Mouse (Mus musculus): ENCODE measurements around the gene Krtap10-4. TPM values are rescaled to one million over a fixed set of nuclear protein-coding genes. Genes with fewer than 3 reads are reported as not detected.

Krtap10-4 gene
- polyA plus RNA-seq, 1 experiment from 2014 or later, result not detected

Other genes with a start within 250 kb of the Krtap10-4 start
- 210 and 244 TPM in 2 replicates for gene Pttg1ip, start 245.4 kb downstream of the Krtap10-4 start, polyA plus RNA-seq (2015; fragmentation: Nextera tagmentation; extraction: Ambion mirVana)
- 324 and 327 TPM in 2 replicates for gene Sumo3, start 221.0 kb downstream of the Krtap10-4 start, polyA plus RNA-seq (2015; fragmentation: Nextera tagmentation; extraction: Ambion mirVana)
- gene Gm49325, start 220.9 kb downstream of the Krtap10-4 start, polyA plus RNA-seq (2015; fragmentation: Nextera tagmentation; extraction: Ambion mirVana), result 4.4 and 10.1 TPM in 2 replicates
- gene Ube2g2, start 204.8 kb downstream of the Krtap10-4 start, polyA plus RNA-seq (2015; fragmentation: Nextera tagmentation; extraction: Ambion mirVana), result 78.0 and 82.4 TPM in 2 replicates
- gene Tspear, start 140.5 kb downstream of the Krtap10-4 start, polyA plus RNA-seq (2015; fragmentation: Nextera tagmentation; extraction: Ambion mirVana), result 0.96 and 1.5 TPM in 2 replicates
- gene Gm19402, start 136.3 kb downstream of the Krtap10-4 start, polyA plus RNA-seq (2015; fragmentation: Nextera tagmentation; extraction: Ambion mirVana), result not detected in 2 replicates
- gene Gm9508, start 129.9 kb downstream of the Krtap10-4 start, polyA plus RNA-seq (2015; fragmentation: Nextera tagmentation; extraction: Ambion mirVana), result not detected in 2 replicates
- not detected in 2 replicates for gene Gm10272, start 120.5 kb downstream of the Krtap10-4 start, polyA plus RNA-seq (2015; fragmentation: Nextera tagmentation; extraction: Ambion mirVana)
- gene Gm10024, start 115.6 kb downstream of the Krtap10-4 start, polyA plus RNA-seq (2015; fragmentation: Nextera tagmentation; extraction: Ambion mirVana), result 0.27 TPM in 1 of 2 replicates, not detected in the other
- not detected in 2 replicates for gene Gm10142, start 111.3 kb downstream of the Krtap10-4 start, polyA plus RNA-seq (2015; fragmentation: Nextera tagmentation; extraction: Ambion mirVana)
- gene Krtap12-1, start 106.5 kb downstream of the Krtap10-4 start, polyA plus RNA-seq (2015; fragmentation: Nextera tagmentation; extraction: Ambion mirVana), result not detected in 2 replicates
- gene Gm10100, start 100.6 kb downstream of the Krtap10-4 start, polyA plus RNA-seq (2015; fragmentation: Nextera tagmentation; extraction: Ambion mirVana), result not detected in 2 replicates
- gene Gm18596, start 84.5 kb downstream of the Krtap10-4 start, polyA plus RNA-seq (2015; fragmentation: Nextera tagmentation; extraction: Ambion mirVana), result not detected in 2 replicates
- not detected in 2 replicates for gene Gm9736, start 75.7 kb downstream of the Krtap10-4 start, polyA plus RNA-seq (2015; fragmentation: Nextera tagmentation; extraction: Ambion mirVana)
- gene Gm3233, start 67.4 kb downstream of the Krtap10-4 start, polyA plus RNA-seq (2015; fragmentation: Nextera tagmentation; extraction: Ambion mirVana), result not detected in 2 replicates
- gene Gm3238, start 55.8 kb downstream of the Krtap10-4 start, polyA plus RNA-seq (2015; fragmentation: Nextera tagmentation; extraction: Ambion mirVana), result not detected in 2 replicates
- not detected in 2 replicates for gene Gm7138, start 50.2 kb downstream of the Krtap10-4 start, polyA plus RNA-seq (2015; fragmentation: Nextera tagmentation; extraction: Ambion mirVana)
- gene Gm3250, start 44.6 kb downstream of the Krtap10-4 start, polyA plus RNA-seq (2015; fragmentation: Nextera tagmentation; extraction: Ambion mirVana), result not detected in 2 replicates
- gene Gm7137, start 38.9 kb downstream of the Krtap10-4 start, polyA plus RNA-seq (2015; fragmentation: Nextera tagmentation; extraction: Ambion mirVana), result not detected in 2 replicates
- not detected in 2 replicates for gene Gm9639, start 32.0 kb downstream of the Krtap10-4 start, polyA plus RNA-seq (2015; fragmentation: Nextera tagmentation; extraction: Ambion mirVana)
- not detected in 2 replicates for gene Gm19668, start 28.0 kb downstream of the Krtap10-4 start, polyA plus RNA-seq (2015; fragmentation: Nextera tagmentation; extraction: Ambion mirVana)
- not detected in 2 replicates for gene Gm9507, start 15.3 kb downstream of the Krtap10-4 start, polyA plus RNA-seq (2015; fragmentation: Nextera tagmentation; extraction: Ambion mirVana)
- not detected in 2 replicates for gene Gm2696, start 12.4 kb downstream of the Krtap10-4 start, polyA plus RNA-seq (2015; fragmentation: Nextera tagmentation; extraction: Ambion mirVana)
- gene Krtap10-10, start 8.9 kb upstream of the Krtap10-4 start, polyA plus RNA-seq (2015; fragmentation: Nextera tagmentation; extraction: Ambion mirVana), result not detected in 2 replicates
- gene Gm36176, start 19.7 kb upstream of the Krtap10-4 start, polyA plus RNA-seq (2015; fragmentation: Nextera tagmentation; extraction: Ambion mirVana), result not detected in 2 replicates
- gene Gm10318, start 25.8 kb upstream of the Krtap10-4 start, polyA plus RNA-seq (2015; fragmentation: Nextera tagmentation; extraction: Ambion mirVana), result not detected in 2 replicates
- not detected in 2 replicates for gene Gm3285, start 34.9 kb upstream of the Krtap10-4 start, polyA plus RNA-seq (2015; fragmentation: Nextera tagmentation; extraction: Ambion mirVana)
- 5.8 and 6.7 TPM in 2 replicates for gene Lrrc3, start 75.4 kb upstream of the Krtap10-4 start, polyA plus RNA-seq (2015; fragmentation: Nextera tagmentation; extraction: Ambion mirVana)
- 1.1 and 1.5 TPM in 2 replicates for gene Trpm2, start 143.5 kb upstream of the Krtap10-4 start, polyA plus RNA-seq (2015; fragmentation: Nextera tagmentation; extraction: Ambion mirVana)
- gene 1810043G02Rik, start 151.4 kb upstream of the Krtap10-4 start, polyA plus RNA-seq (2015; fragmentation: Nextera tagmentation; extraction: Ambion mirVana), result 24.8 and 25.2 TPM in 2 replicates
- 195 and 225 TPM in 2 replicates for gene Pfkl, start 183.0 kb upstream of the Krtap10-4 start, polyA plus RNA-seq (2015; fragmentation: Nextera tagmentation; extraction: Ambion mirVana)
- gene Dnmt3l, start 214.9 kb upstream of the Krtap10-4 start, polyA plus RNA-seq (2015; fragmentation: Nextera tagmentation; extraction: Ambion mirVana), result 0.56 and 0.63 TPM in 2 replicates
- 0.15 and 0.20 TPM in 2 replicates for gene Aire, start 216.5 kb upstream of the Krtap10-4 start, polyA plus RNA-seq (2015; fragmentation: Nextera tagmentation; extraction: Ambion mirVana)
- 7.1 and 7.6 TPM in 2 replicates for gene Icosl, start 242.2 kb upstream of the Krtap10-4 start, polyA plus RNA-seq (2015; fragmentation: Nextera tagmentation; extraction: Ambion mirVana)